Mouse (Mus musculus) CH12.LX (cell line): ENCODE data around the gene Guca1b.

Experiments used
- BHLHE40 ChIP-seq: IDR thresholded peaks from 2 replicates; pipeline ENCODE4 v1.6.1; 2011; ENCODE audit warnings: mild to moderate bottlenecking, low read depth, low read length, improper control_type of control experiment
- MAFK ChIP-seq: IDR thresholded peaks from 2 replicates; pipeline ENCODE4 v1.6.1; 2011; ENCODE audit warnings: low read length, improper control_type of control experiment; ENCODE audit not compliant: insufficient replicate concordance
- USF2 ChIP-seq: conservative IDR thresholded peaks from 2 replicates; pipeline ENCODE4 v1.6.1; 2011; ENCODE audit warnings: low read depth, low read length, improper control_type of control experiment
- ZMIZ1 ChIP-seq: IDR thresholded peaks from 2 replicates; pipeline ENCODE4 v1.6.1; 2012; ENCODE audit warnings: low read depth, mild to moderate bottlenecking, inconsistent platforms, low read length, improper control_type of control experiment

DNA sequence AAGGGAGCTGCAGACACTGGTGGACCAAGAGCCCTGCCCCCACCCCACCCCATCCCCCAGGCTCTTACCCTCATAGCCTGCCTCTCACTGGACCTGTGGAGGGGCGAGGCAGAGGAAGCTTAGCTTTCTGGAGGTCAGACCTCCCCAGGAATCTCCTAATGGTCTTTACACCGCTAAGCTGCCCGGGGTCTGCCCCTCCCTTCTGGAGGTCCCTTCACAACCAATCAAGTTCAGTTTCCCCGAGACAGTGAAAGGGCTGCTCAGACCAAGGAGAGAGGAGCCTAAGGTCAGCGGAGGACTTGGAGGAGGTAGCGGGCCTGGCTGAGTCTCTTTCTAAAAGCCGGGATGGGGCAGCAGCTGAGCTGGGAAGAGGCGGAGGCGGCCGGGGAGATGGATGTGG is at the start of gene Guca1b:
- TF ChIP-seq USF2 (no peak), BHLHE40 (no peak), ZMIZ1 (no peak), MAFK (no peak)
